Mouse (Mus musculus) adrenal gland, postnatal 4 days (tissue): ENCODE data around the gene Gm5089. TPM values are rescaled to one million over a fixed set of nuclear protein-coding genes. Genes with fewer than 3 reads are reported as not detected.

Experiments used
- DNase-seq, 2 experiments: peaks; one replicate each; pipeline ENCODE4 v3.0.0; 2021 to 2022; ENCODE audit warnings: low spot score in 2 of 2, mixed read lengths in 2 of 2
- total RNA-seq, 2 experiments: library from RNA; stranded (reverse); gene quantifications; 2 replicates each; pipeline ENCODE4 v1.2.3; 2021

Gm5089 gene
- total RNA-seq, 2 experiments from 2014 or later = not detected

- DNase-seq = no peak
Observed at GRCm38 (mm10) chr14:122477971-122478573, 27.2 kb upstream of the Gm5089 start.

GRCm38 (mm10) chr14:122477261-122477671 is 26.4 kb upstream of the Gm5089 start:
- DNase-seq = no peak

- DNase-seq = no peak
Observed at GRCm38 (mm10) chr14:122476822-122477215, 25.9 kb upstream of the Gm5089 start.

GRCm38 (mm10) chr14:122476041-122476821 is 25.3 kb upstream of the Gm5089 start:
- no peak for DNase-seq

GRCm38 (mm10) chr14:122475557-122476040 is 24.7 kb upstream of the Gm5089 start:
- DNase-seq = no peak

- DNase-seq = no peak
Observed at GRCm38 (mm10) chr14:122474891-122475556, 24.1 kb upstream of the Gm5089 start, which contains the start of gene Zic2. Gene Zic2, plus strand, starts transcription at chr14:122475435.

- no peak for DNase-seq
Observed at GRCm38 (mm10) chr14:122474041-122474890, 23.4 kb upstream of the Gm5089 start.

GRCm38 (mm10) chr14:122473211-122473751 is 22.4 kb upstream of the Gm5089 start:
- DNase-seq = no peak

GRCm38 (mm10) chr14:122472647-122473046 is 21.7 kb upstream of the Gm5089 start:
- no peak for DNase-seq

GRCm38 (mm10) chr14:122472161-122472560 is 21.2 kb upstream of the Gm5089 start:
- DNase-seq = no peak

- no peak for DNase-seq
Observed at GRCm38 (mm10) chr14:122471449-122472085, 20.7 kb upstream of the Gm5089 start.

GRCm38 (mm10) chr14:122468971-122469755 is 18.2 kb upstream of the Gm5089 start:
- no peak for DNase-seq

- DNase-seq = no peak
Observed at GRCm38 (mm10) chr14:122467926-122468841, 17.3 kb upstream of the Gm5089 start.

- no peak for DNase-seq
Observed at GRCm38 (mm10) chr14:122466756-122467362, 15.9 kb upstream of the Gm5089 start.

GRCm38 (mm10) chr14:122465931-122466490 is 15.1 kb upstream of the Gm5089 start:
- no peak for DNase-seq

- no peak for DNase-seq
Observed at GRCm38 (mm10) chr14:122464763-122465741, 14.1 kb upstream of the Gm5089 start, which contains the start of gene Zic5. Gene Zic5, minus strand, starts transcription at chr14:122465677.
